Mouse (Mus musculus): ENCODE data around the gene 1700047I17Rik2.
"Not testable (repeated sequence)": the region's sequence is repeated elsewhere in the genome, so short reads cannot be mapped to it uniquely, and the experiment has no call there.

GRCm38 (mm10) chr12:55154559-55155448, 44.6 kb upstream of the 1700047I17Rik2 start, which contains the start of gene Srp54b:
- not testable (repeated sequence) for TF ChIP-seq POLR2A (IDR thresholded peaks at IDR 0.05; ENCODE audit: insufficient read depth, low read length); EP300 (IDR thresholded peaks at IDR 0.05; ENCODE audit: insufficient read depth, low read depth, low read length)

Measured in ES-Bruce4 (cell line).